Mouse (Mus musculus) brain, embryonic 18.5 days (tissue): Measurements from ENCODE around the gene Poc1b.

ENCODE experiments used
- DNase-seq: peaks from one replicate; pipeline ENCODE4 v3.0.0-alpha.2; 2012; ENCODE audit warnings: low read depth, low spot score

The Poc1b gene

GRCm38 (mm10) chr10:99115471-99116236 lies 8.8 kb downstream of the Poc1b start:
- DNase-seq = no peak

- DNase-seq = no peak
Observed at GRCm38 (mm10) chr10:99116237-99116632, 9.4 kb downstream of the Poc1b start.

- DNase-seq = no peak
Observed at GRCm38 (mm10) chr10:99116650-99117615, 10.1 kb downstream of the Poc1b start.

GRCm38 (mm10) chr10:99117876-99118275 lies 11.0 kb downstream of the Poc1b start:
- no peak for DNase-seq

- DNase-seq = no peak
Observed at GRCm38 (mm10) chr10:99118697-99119096, 11.9 kb downstream of the Poc1b start.

- no peak for DNase-seq
Observed at GRCm38 (mm10) chr10:99119471-99119870, 12.6 kb downstream of the Poc1b start.

- no peak for DNase-seq
Observed at GRCm38 (mm10) chr10:99126225-99126624, 19.4 kb downstream of the Poc1b start, which contains the start of gene Phxr2. Phxr2 (minus strand) TSS chr10:99126325.

GRCm38 (mm10) chr10:99126954-99127353 lies 20.1 kb downstream of the Poc1b start:
- no peak for DNase-seq

GRCm38 (mm10) chr10:99127691-99128261 lies 20.9 kb downstream of the Poc1b start:
- no peak for DNase-seq

GRCm38 (mm10) chr10:99130611-99131010 lies 23.8 kb downstream of the Poc1b start:
- no peak for DNase-seq

GRCm38 (mm10) chr10:99131298-99131697 lies 24.5 kb downstream of the Poc1b start:
- no peak for DNase-seq

- DNase-seq = no peak
Observed at GRCm38 (mm10) chr10:99132189-99132588, 25.4 kb downstream of the Poc1b start.

- no peak for DNase-seq
Observed at GRCm38 (mm10) chr10:99132595-99133272, 25.9 kb downstream of the Poc1b start.

- no peak for DNase-seq
Observed at GRCm38 (mm10) chr10:99133321-99133875, 26.6 kb downstream of the Poc1b start.

GRCm38 (mm10) chr10:99136337-99136736 lies 29.5 kb downstream of the Poc1b start:
- no peak for DNase-seq

GRCm38 (mm10) chr10:99145611-99146010 lies 38.8 kb downstream of the Poc1b start:
- no peak for DNase-seq

- DNase-seq = no peak
Observed at GRCm38 (mm10) chr10:99146596-99146995, 39.8 kb downstream of the Poc1b start.

GRCm38 (mm10) chr10:99150016-99150415 lies 43.2 kb downstream of the Poc1b start:
- DNase-seq = no peak

GRCm38 (mm10) chr10:99151580-99151979 lies 44.7 kb downstream of the Poc1b start:
- DNase-seq = no peak

GRCm38 (mm10) chr10:99152063-99152462 lies 45.2 kb downstream of the Poc1b start:
- no peak for DNase-seq

- DNase-seq = no peak
Observed at GRCm38 (mm10) chr10:99154635-99155034, 47.8 kb downstream of the Poc1b start.
